Mouse (Mus musculus): ENCODE results near the gene 4933415F23Rik. TPM values are rescaled to one million over a fixed set of nuclear protein-coding genes. Genes with fewer than 3 reads are reported as not detected.
"Not testable (repeated sequence)": the region's sequence is repeated elsewhere in the genome, so short reads cannot be mapped to it uniquely, and the experiment has no call there.

4933415F23Rik gene
- polyA plus RNA-seq (2012; ENCODE audit: insufficient read depth, insufficient read length, low replicate concordance, missing spikeins): not detected in 2 replicates

- H3K27ac ChIP-seq (ENCODE audit: insufficient read depth, low read depth, low read length): no peak within 1 kb of the TSS
- H3K4me3 ChIP-seq (ENCODE audit: insufficient read depth, low read depth, low read length): no peak within 1 kb of the TSS
- TF ChIP-seq CTCF (IDR thresholded peaks at IDR 0.05; ENCODE audit: insufficient read depth, low read depth, low read length) (no peak), POLR2A (IDR thresholded peaks at IDR 0.05; ENCODE audit: insufficient read depth, low read depth, low read length) (no peak)
- WGBS: 95% methylated on average over 20 of the region's 20 CpGs
- H3K4me1 ChIP-seq (ENCODE audit: control insufficient read depth, insufficient read depth, low read length): no peaks in the 10 kb centered on the region
Observed at GRCm38 (mm10) chr1:23102021-23102420, at the start of gene 4933415F23Rik. Gene 4933415F23Rik, minus strand, starts transcription at chr1:23102253.

DNA sequence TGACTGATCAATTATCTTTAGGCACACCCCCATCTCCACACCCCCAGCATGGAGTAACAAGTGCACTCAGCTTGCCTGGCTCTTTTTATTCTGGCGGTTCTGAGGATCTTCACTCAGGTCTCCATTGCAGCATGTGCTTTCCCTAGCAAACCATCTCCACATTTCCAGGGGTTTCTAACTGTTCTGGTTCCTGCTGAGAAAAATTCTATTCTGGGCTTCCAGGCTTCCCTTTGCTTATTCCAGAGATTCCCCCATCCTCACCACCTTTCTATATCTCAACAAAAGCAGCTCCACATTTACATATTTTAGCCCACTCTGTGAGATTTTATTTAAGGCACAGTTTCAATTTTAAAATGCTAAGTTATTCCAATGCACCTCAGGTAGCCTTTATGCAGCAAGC is 49.7 kb upstream of the 4933415F23Rik start:
- Histone ChIP-seq H3K27ac (ENCODE audit: insufficient read depth, low read depth, low read length) (no peak overlapping the region), H3K4me3 (ENCODE audit: insufficient read depth, low read depth, low read length) (no peak overlapping the region), H3K4me1 (ENCODE audit: control insufficient read depth, insufficient read depth, low read length) (no peaks in the 10 kb centered on the region)
- WGBS: 94% methylated on average over 1 of the region's 1 CpGs
- TF ChIP-seq CTCF (IDR thresholded peaks at IDR 0.05; ENCODE audit: insufficient read depth, low read depth, low read length): no peak
- no peak for TF ChIP-seq POLR2A (IDR thresholded peaks at IDR 0.05; ENCODE audit: insufficient read depth, low read depth, low read length)

- WGBS: 73% methylated on average over 5 of the region's 5 CpGs
Observed at GRCm38 (mm10) chr1:23146198-23146873, 44.3 kb upstream of the 4933415F23Rik start.

DNA sequence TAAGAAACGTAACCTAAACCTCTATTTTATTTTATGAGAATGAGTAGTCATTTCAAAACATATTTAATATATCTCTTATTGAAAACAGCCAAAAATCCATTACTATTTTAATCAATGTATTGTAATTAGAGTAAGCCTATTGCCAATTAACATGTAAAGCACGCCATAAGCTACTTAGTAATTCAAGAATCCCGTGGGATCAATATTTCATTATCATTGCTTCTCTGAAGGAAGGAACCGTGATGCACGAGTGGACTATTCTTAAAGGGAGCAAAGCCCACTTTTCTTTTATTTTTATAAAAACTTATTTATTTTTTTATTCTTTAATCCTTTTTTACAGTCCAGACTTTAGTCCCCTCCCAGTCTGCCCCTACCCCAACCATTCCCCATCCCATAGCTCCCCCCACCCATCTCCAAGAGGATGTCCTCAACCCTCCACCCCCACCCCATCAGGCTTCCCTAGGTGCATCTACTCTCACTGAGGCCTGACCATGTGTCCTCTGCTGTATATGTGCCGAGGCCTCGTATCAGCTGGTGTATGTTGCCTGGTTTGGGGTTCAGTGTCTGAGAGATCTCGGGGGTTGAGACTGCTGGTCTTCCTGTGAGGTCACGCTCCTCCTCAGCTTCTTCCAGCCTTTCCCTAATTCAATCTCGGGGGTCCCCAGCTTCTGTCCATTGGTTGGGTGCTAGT is 39.2 kb upstream of the 4933415F23Rik start:
- Histone ChIP-seq H3K27ac (ENCODE audit: insufficient read depth, low read depth, low read length) (no peak overlapping the region), H3K4me1 (ENCODE audit: control insufficient read depth, insufficient read depth, low read length) (no peaks in the 10 kb centered on the region), H3K4me3 (ENCODE audit: insufficient read depth, low read depth, low read length) (no peak overlapping the region)
- WGBS: 90% methylated on average over 10 of the region's 10 CpGs
- TF ChIP-seq POLR2A (IDR thresholded peaks at IDR 0.05; ENCODE audit: insufficient read depth, low read depth, low read length) (no peak), CTCF (IDR thresholded peaks at IDR 0.05; ENCODE audit: insufficient read depth, low read depth, low read length) (no peak)

More at GRCm38 (mm10) chr1:23146198-23146873, 44.3 kb upstream of the 4933415F23Rik start:
- H3K4me3 ChIP-seq (ENCODE audit: insufficient read depth, low read depth, low read length): no peak overlapping the region
- no peak for TF ChIP-seq CTCF (IDR thresholded peaks at IDR 0.05; ENCODE audit: insufficient read depth, low read depth, low read length)
- no peak for TF ChIP-seq POLR2A (IDR thresholded peaks at IDR 0.05; ENCODE audit: insufficient read depth, low read depth, low read length)
- no peaks in the 10 kb centered on the region for H3K4me1 ChIP-seq (ENCODE audit: control insufficient read depth, insufficient read depth, low read length)
- H3K27ac ChIP-seq (ENCODE audit: insufficient read depth, low read depth, low read length): no peak overlapping the region

- H3K4me1 ChIP-seq (ENCODE audit: control insufficient read depth, insufficient read depth, low read length); H3K27ac ChIP-seq (ENCODE audit: insufficient read depth, low read depth, low read length); H3K4me3 ChIP-seq (ENCODE audit: insufficient read depth, low read depth, low read length): not testable (repeated sequence)
- 0% methylated on average over 1 of the region's 1 CpGs for WGBS
Observed at GRCm38 (mm10) chr1:23140530-23140929, 38.5 kb upstream of the 4933415F23Rik start.

- TF ChIP-seq CTCF (IDR thresholded peaks at IDR 0.05; ENCODE audit: insufficient read depth, low read depth, low read length) (no peak), POLR2A (IDR thresholded peaks at IDR 0.05; ENCODE audit: insufficient read depth, low read depth, low read length) (no peak)
- Histone ChIP-seq H3K4me1 (ENCODE audit: control insufficient read depth, insufficient read depth, low read length) (no peaks in the 10 kb centered on the region), H3K27ac (ENCODE audit: insufficient read depth, low read depth, low read length) (no peak overlapping the region), H3K4me3 (ENCODE audit: insufficient read depth, low read depth, low read length) (no peak overlapping the region)
- WGBS: 81% methylated on average over 4 of the region's 4 CpGs
Observed at GRCm38 (mm10) chr1:23120901-23121300, 18.8 kb upstream of the 4933415F23Rik start.

GRCm38 (mm10) chr1:23119406-23119805 is 17.4 kb upstream of the 4933415F23Rik start:
- no peak overlapping the region for H3K4me3 ChIP-seq (ENCODE audit: insufficient read depth, low read depth, low read length)
- no peak overlapping the region for H3K27ac ChIP-seq (ENCODE audit: insufficient read depth, low read depth, low read length)
- TF ChIP-seq CTCF (IDR thresholded peaks at IDR 0.05; ENCODE audit: insufficient read depth, low read depth, low read length) (no peak), POLR2A (IDR thresholded peaks at IDR 0.05; ENCODE audit: insufficient read depth, low read depth, low read length) (no peak)
- 57% methylated on average over 4 of the region's 4 CpGs for WGBS
- H3K4me1 ChIP-seq (ENCODE audit: control insufficient read depth, insufficient read depth, low read length): no peaks in the 10 kb centered on the region

DNA sequence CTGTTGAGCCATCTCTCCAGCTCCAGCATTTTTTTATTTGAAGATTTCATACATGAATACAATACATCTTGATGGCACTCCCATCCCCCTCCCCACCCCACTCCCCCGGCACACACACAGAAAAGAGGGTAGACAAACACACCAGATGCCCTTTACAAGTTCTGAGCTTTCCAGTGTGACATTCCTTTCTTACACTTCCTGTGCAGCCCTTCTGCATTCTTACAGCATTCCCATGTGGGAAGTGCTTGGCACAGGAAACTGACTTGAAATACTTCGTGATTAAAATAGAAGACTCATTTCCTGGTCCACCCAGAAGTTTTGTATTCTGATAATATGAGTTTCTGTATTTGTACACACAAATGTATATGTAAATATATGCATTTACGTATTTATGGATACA is 15.4 kb upstream of the 4933415F23Rik start:
- WGBS: 53% methylated on average over 3 of the region's 3 CpGs
- Histone ChIP-seq H3K27ac (ENCODE audit: insufficient read depth, low read depth, low read length) (no peak overlapping the region), H3K4me1 (ENCODE audit: control insufficient read depth, insufficient read depth, low read length) (no peaks in the 10 kb centered on the region), H3K4me3 (ENCODE audit: insufficient read depth, low read depth, low read length) (no peak overlapping the region)
- TF ChIP-seq POLR2A (IDR thresholded peaks at IDR 0.05; ENCODE audit: insufficient read depth, low read depth, low read length) (no peak), CTCF (IDR thresholded peaks at IDR 0.05; ENCODE audit: insufficient read depth, low read depth, low read length) (no peak)

DNA sequence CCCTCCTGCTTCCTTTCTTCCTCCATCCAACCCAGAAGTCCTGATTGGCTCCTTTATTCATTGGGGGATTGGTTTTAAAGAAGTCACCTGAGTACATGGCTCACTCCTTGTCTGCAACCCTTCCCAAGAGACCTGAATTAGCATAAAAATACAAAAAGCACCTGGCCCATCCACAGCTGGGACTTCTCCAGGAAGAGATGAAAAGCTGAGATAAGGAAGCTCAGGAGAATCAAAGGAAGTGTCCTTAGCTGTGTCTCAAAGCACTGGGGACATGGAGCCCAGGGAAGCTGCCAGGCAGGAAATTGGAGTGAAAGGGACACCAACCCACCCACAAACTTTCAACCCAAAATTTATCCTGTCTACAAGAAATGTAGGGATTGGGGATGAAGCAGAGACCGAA is 7.1 kb upstream of the 4933415F23Rik start:
- TF ChIP-seq CTCF (IDR thresholded peaks at IDR 0.05; ENCODE audit: insufficient read depth, low read depth, low read length) (no peak), POLR2A (IDR thresholded peaks at IDR 0.05; ENCODE audit: insufficient read depth, low read depth, low read length) (no peak)
- no peak overlapping the region for H3K4me3 ChIP-seq (ENCODE audit: insufficient read depth, low read depth, low read length)
- 91% methylated on average over 1 of the region's 1 CpGs for WGBS

More for the DNA sequence above, 7.1 kb upstream of the 4933415F23Rik start:
- Histone ChIP-seq H3K27ac (ENCODE audit: insufficient read depth, low read depth, low read length) (no peak overlapping the region), H3K4me1 (ENCODE audit: control insufficient read depth, insufficient read depth, low read length) (no peaks in the 10 kb centered on the region)
